In genomic region chr2:180455723-180456698, GRCm38 (mm10) we compare ENCODE assay signal across 8 mouse cellular contexts. TPM values are rescaled to one million over a fixed set of nuclear protein-coding genes. Genes with fewer than 3 reads are reported as not detected.
DNase-seq lines count a peak whose midpoint lies in the region; ATAC-seq and TF ChIP-seq lines count a peak whose summit lies in the region.

Slco4a1 (plus strand) TSS chr2:180456245.

- H3K9ac ChIP-seq in lung, postnatal 0 days (replicated peaks; ENCODE audit: low read depth) = no peak within 1 kb of the TSS

- TF ChIP-seq CTCF in lung, postnatal 0 days (IDR thresholded peaks at IDR 0.05) = no peak

- peak; percentile 98 for ATAC-seq in lung, postnatal 0 days

- peak; percentile 86 for DNase-seq in ES-CJ7 (ENCODE audit: low read depth, low spot score)
- peak; percentile 86 for DNase-seq in cerebellum, adult 11 months
- DNase-seq in forelimb bud, embryonic 11.5 days (ENCODE audit: low read depth, low spot score) = peak; percentile 60
- DNase-seq in heart, postnatal 4 days = peak; percentile 78
- DNase-seq in layer of hippocampus, adult 9-11 months = peak; percentile 55
- DNase-seq in lung, postnatal 0 days (ENCODE audit: low spot score) = peak; percentile 83
- peak; percentile 15 for DNase-seq in ovary, postnatal 10 days (ENCODE audit: low spot score)
- peak; percentile 89 for DNase-seq in thymus, postnatal 0 days (ENCODE audit: low spot score)

- H3K27ac ChIP-seq in lung, postnatal 0 days (ENCODE audit: low read length) = no peak within 1 kb of the TSS

- TF ChIP-seq EP300 in lung, postnatal 0 days (IDR thresholded peaks at IDR 0.05) = no peak

- H3K4me3 ChIP-seq in lung, postnatal 0 days (ENCODE audit: low read depth, low read length) = peak within 1 kb of the TSS; percentile 38

- H3K4me1 ChIP-seq in lung, postnatal 0 days (ENCODE audit: insufficient read depth, low read depth, low read length) = peaks cover 7% of the 10 kb centered on the region

- H3K4me2 ChIP-seq in lung, postnatal 0 days (replicated peaks; ENCODE audit: low read depth, low read length) = peak within 1 kb of the TSS; percentile 77

- no peaks in the 10 kb centered on the region for H3K36me3 ChIP-seq in lung, postnatal 0 days (ENCODE audit: insufficient read depth, low read length)

- H3K27me3 ChIP-seq in lung, postnatal 0 days (replicated peaks; ENCODE audit: insufficient read depth, low read length) = peaks cover 15% of the 10 kb centered on the region; the same call in 1 of the 2 replicates

- H3K9me3 ChIP-seq in lung, postnatal 0 days (ENCODE audit: low read length) = no peaks in the 10 kb centered on the region

- WGBS in lung, postnatal 0 days = 2% methylated on average over 62 of the region's 65 CpGs

RNA-seq across cellular contexts. Expression of gene Slco4a1, which starts in this region (rescaled TPM):
- total RNA-seq in heart, postnatal 4 days (2021) = under 1 TPM; 0.19 to 0.20 TPM
- polyA plus RNA-seq in lung, postnatal 0 days (2015; fragmentation: Nextera tagmentation; extraction: Ambion mirVana) = 0.20 and 0.21 TPM in 2 replicates
- 8.1 and 8.9 TPM in 2 replicates for polyA plus RNA-seq in thymus, postnatal 0 days (2015; fragmentation: Nextera tagmentation; extraction: Ambion mirVana)

Comparison
In these comparisons a context has a peak if more than half of its experiments do, and no peak if none do; other contexts are left out.
1. Peak in DNase-seq in heart, postnatal 4 days; RNA of the gene not detected or under 1 TPM.
2. Peak in DNase-seq, ATAC-seq, H3K4me3 ChIP-seq and H3K4me2 ChIP-seq in lung, postnatal 0 days; RNA of the gene not detected or under 1 TPM.
3. DNase-seq: peak in every context shown above with its lines; median percentile 89 in thymus, postnatal 0 days; 86 in ES-CJ7; 86 in cerebellum, adult 11 months; 83 in lung, postnatal 0 days; 78 in heart, postnatal 4 days; 60 in forelimb bud, embryonic 11.5 days; 55 in layer of hippocampus, adult 9-11 months; 15 in ovary, postnatal 10 days.